Mouse (Mus musculus): ENCODE data around the gene Tmem150b.

- TF ChIP-seq CTCF (IDR thresholded peaks at IDR 0.05; ENCODE audit: low read depth) (peak; percentile 19), EP300 (IDR thresholded peaks at IDR 0.05; ENCODE audit: low read depth) (no peak)
Observed at GRCm38 (mm10) chr7:4752821-4753570, 27.9 kb upstream of the Tmem150b start, which contains the start of gene Cox6b2.
